Mouse (Mus musculus): ENCODE measurements around the gene Inpp5e. TPM values are rescaled to one million over a fixed set of nuclear protein-coding genes. Genes with fewer than 3 reads are reported as not detected.
A peak's percentile ranks its signal among the peaks of the same experiment; 100 is the strongest.
"Not testable (repeated sequence)": the region's sequence is repeated elsewhere in the genome, so short reads cannot be mapped to it uniquely, and the experiment has no call there.

Inpp5e gene
- total RNA-seq, 2 experiments from 2014 or later: 32.3 to 35.8 TPM

DNA sequence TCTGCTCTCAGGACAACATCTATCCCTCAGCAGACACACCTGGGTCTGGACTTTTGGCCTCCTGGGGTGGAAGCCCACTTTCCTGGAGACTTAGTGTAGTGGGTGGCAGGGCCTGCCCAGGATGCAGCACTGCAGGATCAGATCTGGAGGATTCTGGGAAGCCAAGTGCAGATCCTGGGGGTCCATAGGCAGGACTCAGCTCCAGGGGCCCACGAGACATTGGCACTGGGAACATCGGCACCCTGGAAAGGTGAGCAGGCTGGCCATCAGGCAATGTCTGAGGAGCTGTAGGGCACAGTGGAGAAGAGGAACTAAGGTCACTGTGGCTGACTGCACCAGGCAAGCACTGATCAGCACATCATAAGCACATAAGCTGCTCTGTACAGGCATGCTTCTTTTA lies 13.0 kb upstream of the Inpp5e start:
- DNase-seq (ENCODE audit: low spot score in 2 of 2): no peak

DNA sequence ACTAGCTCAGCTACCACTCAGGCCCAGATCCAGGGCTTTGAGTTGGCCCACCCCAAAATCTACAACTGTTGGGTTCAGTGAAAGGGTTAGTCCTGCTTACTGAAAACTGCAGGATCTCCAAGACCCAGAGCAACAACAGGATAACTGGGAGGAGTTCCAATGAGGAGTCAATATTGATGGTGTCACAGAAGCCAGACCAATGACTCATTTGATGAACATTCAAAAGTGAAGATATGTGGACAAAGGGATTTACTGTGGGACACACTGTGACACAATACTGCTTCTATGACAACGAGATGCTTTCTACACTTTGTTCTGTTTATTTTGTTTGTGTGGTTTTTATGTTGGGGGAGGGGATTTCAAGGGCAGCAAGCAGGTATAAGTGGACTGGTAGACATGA lies 9.1 kb upstream of the Inpp5e start:
- no peak for DNase-seq (ENCODE audit: low spot score in 2 of 2)

GRCm38 (mm10) chr2:26417066-26417465 lies 8.1 kb upstream of the Inpp5e start:
- no peak for DNase-seq (ENCODE audit: low spot score in 2 of 2)

DNA sequence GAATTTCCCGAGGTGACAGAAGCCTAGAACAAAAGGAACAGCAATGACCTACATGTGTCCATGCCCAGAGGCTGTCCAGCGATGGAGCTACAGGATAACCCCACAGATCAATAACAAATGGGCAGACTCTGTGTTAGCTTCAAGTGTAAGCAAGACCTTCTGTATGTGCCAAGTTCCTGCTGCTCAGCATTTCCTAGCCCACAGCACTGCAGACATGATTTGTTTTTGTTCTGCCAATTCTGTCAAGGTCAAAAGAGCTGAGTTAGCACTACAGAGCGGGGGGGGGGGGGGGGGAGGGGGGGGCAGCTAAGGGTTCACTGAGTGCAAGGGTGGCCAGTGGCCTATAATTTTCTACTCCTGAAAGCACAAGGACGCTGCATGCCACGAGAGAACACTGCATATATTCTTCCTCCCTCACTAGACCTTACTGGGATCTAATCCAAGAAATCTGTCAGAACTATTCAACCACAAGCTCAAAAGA lies 2.0 kb upstream of the Inpp5e start:
- no peak for DNase-seq (ENCODE audit: low spot score in 2 of 2)

DNA sequence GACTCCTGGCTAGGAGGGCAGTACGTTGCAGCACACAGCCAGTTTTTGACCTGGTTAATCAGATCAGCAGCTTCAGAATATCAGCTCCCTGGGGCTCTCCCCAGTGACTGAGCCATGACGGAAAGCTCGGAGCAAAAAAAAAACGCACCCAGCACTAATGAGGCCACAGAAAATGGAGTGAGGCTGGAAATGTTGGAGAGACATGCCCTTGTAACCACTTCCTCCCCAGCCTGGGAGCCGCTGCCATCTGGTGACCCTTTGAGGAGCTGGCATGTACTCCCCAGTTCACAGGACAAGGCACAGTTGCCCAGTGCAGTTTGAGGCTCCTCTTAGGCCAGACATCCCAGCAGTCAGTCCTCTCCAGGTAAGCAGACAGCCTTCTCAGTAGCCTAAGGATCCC lies 1.1 kb upstream of the Inpp5e start:
- no peak for DNase-seq (ENCODE audit: low spot score in 2 of 2)

GRCm38 (mm10) chr2:26409362-26409761 lies 359 bp upstream of the Inpp5e start:
- no peak for DNase-seq (ENCODE audit: low spot score in 2 of 2)

DNA sequence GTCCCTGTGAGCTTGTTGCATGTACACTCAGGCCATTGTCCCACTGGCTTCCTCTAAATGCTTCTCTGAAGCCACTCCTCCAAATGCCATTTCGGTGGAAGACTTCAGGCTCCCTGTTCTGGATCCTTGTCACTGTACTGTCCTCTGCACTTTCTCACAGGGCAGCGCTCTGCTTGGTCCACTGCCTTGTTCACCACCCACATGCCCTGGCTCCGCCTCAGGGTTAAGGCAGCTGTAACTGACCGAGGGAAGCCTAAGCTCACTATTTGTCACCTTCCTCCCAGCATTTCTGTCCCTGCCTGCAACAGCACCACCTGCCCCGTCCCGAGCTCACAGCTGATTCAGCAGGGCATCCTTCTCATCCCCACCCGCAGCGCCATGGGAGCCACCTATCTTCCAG lies 5.7 kb downstream of the Inpp5e start:
- DNase-seq (ENCODE audit: low spot score in 2 of 2): no peak

- no peak for DNase-seq (ENCODE audit: low spot score in 2 of 2)
Observed at GRCm38 (mm10) chr2:26402265-26402664, 6.7 kb downstream of the Inpp5e start.

DNA sequence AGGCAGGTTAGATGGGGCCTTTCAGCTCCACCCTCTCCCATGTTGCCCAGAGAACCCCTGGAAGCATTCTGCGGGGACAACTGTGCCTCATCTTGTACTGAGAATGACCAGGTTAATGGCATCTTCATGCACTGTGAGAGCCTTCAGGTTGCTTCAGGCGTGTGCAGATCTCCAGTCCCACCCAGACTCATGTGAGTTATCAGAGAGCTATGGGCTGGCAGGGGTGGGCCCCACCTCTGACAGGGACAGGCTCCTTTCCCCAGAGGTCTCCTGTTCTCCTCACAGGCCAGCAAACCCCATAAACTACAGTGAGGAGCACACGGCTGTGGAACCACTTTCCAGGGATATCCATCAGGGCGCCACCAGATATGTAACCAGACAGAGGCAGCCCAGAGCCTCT lies 8.0 kb downstream of the Inpp5e start:
- no peak for DNase-seq (ENCODE audit: low spot score in 2 of 2)

- no peak for DNase-seq (ENCODE audit: low spot score in 2 of 2)
Observed at GRCm38 (mm10) chr2:26400296-26400695, 8.7 kb downstream of the Inpp5e start.

GRCm38 (mm10) chr2:26399647-26400046 lies 9.4 kb downstream of the Inpp5e start:
- no peak for DNase-seq (ENCODE audit: low spot score in 2 of 2)

DNA sequence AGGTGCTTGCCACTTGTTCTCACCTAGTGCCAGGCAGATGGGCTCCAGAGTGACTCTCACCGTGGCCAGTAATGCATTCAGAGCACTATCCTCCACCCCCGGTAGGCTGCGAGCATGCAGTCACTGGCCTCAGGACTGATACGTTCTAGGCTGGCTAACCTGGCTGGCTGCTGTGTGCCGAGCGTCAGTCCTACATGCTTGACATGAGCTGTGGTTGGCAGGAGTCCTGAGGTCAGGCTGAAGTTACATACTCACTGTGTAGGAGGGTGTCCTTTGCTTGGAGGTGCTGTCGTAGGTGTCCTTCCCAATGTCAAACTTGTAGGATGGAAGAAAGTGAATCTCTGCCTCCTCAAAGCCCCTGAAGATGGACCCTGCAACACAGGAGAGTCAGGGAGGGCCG lies 10.0 kb downstream of the Inpp5e start:
- no peak for DNase-seq (ENCODE audit: low spot score in 2 of 2)

- DNase-seq (ENCODE audit: low spot score in 2 of 2): no peak
Observed at GRCm38 (mm10) chr2:26391617-26392016, 17.4 kb downstream of the Inpp5e start.

DNA sequence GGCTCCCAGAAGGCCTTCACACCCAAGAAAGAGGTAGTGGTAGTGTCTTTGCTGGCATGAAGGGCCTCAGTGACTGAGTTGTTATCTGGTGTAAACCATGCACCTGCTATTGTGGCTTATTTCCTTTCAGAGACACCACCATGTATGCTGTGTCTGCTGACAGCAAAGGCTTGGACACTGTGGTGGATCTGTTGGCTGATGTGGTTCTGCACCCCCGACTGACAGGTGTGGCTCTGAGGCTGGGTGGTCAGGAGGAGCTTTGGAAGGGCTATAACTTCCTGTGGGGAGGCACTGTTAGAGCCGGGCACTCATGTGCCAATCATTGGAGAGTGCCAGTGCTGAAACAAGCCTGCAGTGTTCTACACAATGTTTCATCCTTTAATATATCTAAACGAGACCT lies 18.0 kb downstream of the Inpp5e start:
- no peak for DNase-seq (ENCODE audit: low spot score in 2 of 2)

- DNase-seq (ENCODE audit: low spot score in 2 of 2): peak; percentile 70 to 72
Observed at GRCm38 (mm10) chr2:26389154-26389690, 19.8 kb downstream of the Inpp5e start, which contains the start of the genes Entr1 and Pmpca. Gene Entr1, minus strand, starts transcription at chr2:26389316. Gene Pmpca, plus strand, starts transcription at chr2:26389339.

DNA sequence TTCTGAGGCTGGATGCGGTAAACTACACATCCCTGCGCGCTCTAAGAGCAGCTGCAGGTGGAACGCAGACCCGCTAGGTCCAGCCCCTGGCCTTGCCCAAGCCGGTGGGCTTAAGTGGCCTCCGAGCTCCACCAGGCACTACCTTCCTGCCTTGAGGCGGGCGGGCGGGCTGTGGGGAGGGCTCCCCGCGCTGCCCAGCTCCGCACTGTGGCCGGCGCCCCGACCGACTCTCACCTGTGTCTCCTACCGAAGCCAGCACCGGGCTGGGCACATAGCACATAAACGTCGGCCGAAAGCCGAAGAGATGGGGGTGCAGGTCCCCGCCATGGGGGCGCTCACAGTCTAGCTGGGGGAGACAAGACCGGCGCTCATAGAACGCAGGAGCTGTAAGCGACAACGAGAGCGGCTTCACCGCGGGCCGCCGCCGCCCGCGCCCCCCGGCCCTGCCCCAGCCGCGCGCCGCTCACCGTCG lies 20.3 kb downstream of the Inpp5e start:
- no peak for DNase-seq (ENCODE audit: low spot score in 2 of 2)

DNA sequence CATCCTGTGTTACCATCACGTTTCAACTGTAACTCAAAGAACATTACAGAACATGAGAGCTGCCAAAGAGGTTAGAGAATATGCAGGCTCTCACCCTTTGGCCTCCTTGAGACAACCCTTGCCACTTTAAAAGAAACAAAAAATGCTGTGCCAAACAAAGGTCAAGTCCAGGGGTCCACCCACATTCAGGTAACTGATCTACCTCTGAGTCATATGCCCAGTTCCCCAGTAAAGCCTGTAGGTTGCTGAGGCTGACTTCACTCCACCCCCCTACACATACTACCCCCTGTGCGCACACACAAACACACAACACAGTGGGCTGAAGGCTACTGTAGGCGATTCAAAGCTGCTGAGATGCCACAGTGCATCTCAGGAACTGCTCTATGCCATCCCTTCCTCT lies 21.3 kb downstream of the Inpp5e start:
- no peak for DNase-seq (ENCODE audit: low spot score in 2 of 2)

DNA sequence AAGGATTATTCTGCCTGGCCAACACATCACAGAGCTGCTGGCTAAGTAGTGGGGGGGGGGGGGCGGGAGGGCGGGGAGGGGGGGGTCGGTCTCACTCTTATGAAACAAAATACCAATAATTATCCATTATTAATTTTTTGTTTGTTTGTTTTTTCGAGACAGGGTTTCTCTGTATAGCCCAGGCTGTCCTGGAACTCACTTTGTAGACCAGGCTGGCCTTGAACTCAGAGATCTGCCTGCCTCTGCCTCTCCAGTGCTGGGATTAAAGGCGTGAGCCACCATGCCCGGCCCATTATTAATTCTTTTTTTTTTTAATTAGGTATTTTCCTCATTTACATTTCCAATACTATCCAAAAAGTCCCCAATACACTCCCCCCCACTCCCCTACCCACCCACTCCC lies 28.1 kb downstream of the Inpp5e start:
- not testable (repeated sequence) for DNase-seq (ENCODE audit: low spot score in 2 of 2)

GRCm38 (mm10) chr2:26380131-26380771 lies 28.8 kb downstream of the Inpp5e start, which contains the start of gene Snapc4:
Gene Snapc4, minus strand, starts transcription at chr2:26380653.
- DNase-seq (ENCODE audit: low spot score in 2 of 2): peak; percentile 57 to 72

GRCm38 (mm10) chr2:26372396-26372795 lies 36.6 kb downstream of the Inpp5e start:
- DNase-seq (ENCODE audit: low spot score in 2 of 2): no peak

GRCm38 (mm10) chr2:26368572-26368971 lies 40.4 kb downstream of the Inpp5e start:
- no peak for DNase-seq (ENCODE audit: low spot score in 2 of 2)

DNA sequence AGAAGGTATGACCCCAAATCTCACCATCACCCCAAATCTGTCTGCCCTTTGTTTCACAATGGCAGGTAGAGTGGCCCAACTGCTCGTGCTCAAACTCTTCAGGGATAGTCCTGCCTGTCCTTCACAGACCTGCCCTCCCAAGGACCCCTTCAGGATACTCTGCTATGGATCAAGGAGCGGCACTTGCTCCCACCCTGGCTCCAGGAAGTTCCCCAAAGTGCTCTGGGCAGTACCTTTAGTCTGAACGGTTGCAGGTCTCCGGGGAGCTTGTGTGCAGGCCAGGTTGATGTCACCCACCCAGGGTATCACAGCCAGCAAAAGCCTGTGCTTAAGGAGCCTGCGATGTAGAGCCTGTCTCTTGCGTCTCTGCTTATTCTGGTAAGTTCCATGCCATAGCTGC lies 41.1 kb downstream of the Inpp5e start:
- no peak for DNase-seq (ENCODE audit: low spot score in 2 of 2)
